Mouse (Mus musculus) kidney, postnatal 10 days (tissue): ENCODE data around the gene Pdzph1.
A peak's percentile ranks its signal among the peaks of the same experiment; 100 is the strongest.

Experiments used
- DNase-seq: peaks from one replicate; pipeline ENCODE4 v3.0.0; 2021; ENCODE audit warnings: mixed read lengths

Pdzph1 gene

GRCm38 (mm10) chr17:58991275-58991674 is at the start of gene Pdzph1:
TSS of gene Pdzph1 (minus strand) at chr17:58991375.
- no peak for DNase-seq

- DNase-seq: peak; percentile 11
Observed at GRCm38 (mm10) chr17:59039754-59040153, 48.6 kb upstream of the Pdzph1 start.

GRCm38 (mm10) chr17:59033445-59033844 is 42.3 kb upstream of the Pdzph1 start:
- DNase-seq: no peak

GRCm38 (mm10) chr17:59026336-59026735 is 35.2 kb upstream of the Pdzph1 start:
- DNase-seq: no peak

- DNase-seq: no peak
Observed at GRCm38 (mm10) chr17:59024502-59024901, 33.3 kb upstream of the Pdzph1 start.

GRCm38 (mm10) chr17:59023971-59024370 is 32.8 kb upstream of the Pdzph1 start:
- no peak for DNase-seq

GRCm38 (mm10) chr17:59018666-59019065 is 27.5 kb upstream of the Pdzph1 start:
- DNase-seq: no peak

DNA sequence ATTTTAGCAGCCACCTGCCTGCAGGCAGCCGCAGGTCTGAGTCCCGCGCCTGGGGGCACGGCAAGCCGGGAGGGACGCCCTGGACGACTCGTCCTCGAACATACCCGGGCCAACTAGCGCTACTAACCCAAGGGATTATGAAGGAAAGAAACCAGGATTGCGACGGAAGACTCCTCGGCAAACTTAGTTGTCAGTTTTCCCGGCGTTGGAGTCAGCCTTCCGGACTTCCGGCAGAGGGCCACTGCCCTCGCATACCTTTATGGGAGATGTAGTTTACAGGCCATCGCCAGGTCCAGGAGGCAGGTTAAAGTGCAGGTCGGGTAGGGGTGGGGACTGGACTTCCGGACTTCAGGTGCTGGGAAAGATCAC is 21.9 kb upstream of the Pdzph1 start, which contains the start of gene Nudt12:
TSS of gene Nudt12 (minus strand) at position 282 of the 369 bp plus-strand sequence.
- peak; percentile 80 for DNase-seq

DNA sequence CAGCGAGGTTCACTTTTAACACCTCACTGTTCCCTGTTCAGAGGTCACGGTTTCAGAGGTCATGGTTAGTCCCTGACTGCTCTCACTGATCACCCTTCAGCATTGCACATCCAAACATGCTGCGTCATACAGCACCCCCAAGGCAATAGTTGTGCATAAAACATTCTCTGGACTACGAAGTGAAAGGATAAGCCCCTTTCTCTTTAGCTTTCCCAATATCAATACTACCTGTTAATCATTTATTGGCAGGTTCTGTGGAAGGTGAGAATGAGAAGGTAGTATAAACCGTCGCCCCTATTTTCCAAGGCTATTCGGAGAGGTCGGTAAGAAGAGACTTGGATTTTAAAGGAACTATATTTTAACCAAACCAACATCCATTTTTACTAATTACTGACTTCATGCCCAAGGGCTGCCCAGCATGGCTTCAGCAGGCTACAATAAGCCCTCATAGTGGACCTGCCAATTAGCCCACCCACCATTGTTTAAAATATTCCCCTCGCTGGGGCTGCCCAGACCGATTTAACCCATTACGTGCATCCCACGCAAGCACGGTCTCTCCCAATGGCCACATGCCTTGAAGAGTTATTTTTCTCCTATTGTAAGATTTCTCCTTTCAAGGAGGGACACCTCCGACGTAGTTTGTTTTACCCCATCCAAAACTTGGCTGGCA is 21.4 kb upstream of the Pdzph1 start:
- no peak for DNase-seq

- DNase-seq: no peak
Observed at GRCm38 (mm10) chr17:59011546-59012307, 20.6 kb upstream of the Pdzph1 start.

DNA sequence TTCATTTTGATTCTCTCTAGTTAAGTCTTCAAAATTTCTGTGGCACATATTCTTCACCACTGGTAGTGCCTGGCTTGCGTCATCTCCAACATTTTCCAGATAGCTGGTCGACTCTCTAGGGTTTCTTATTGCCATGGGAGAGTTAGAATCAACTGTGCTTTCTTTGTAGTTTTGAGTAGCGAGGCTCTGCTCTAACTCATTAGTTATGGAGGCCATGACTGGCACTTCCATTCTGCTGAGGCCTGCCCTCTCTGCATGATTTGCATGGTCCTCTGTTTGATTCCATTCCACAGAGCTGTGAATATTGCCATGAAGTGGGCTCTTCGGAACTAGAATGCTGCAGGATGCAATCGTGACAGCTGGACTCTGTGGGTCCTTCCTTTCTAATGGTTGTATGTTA is 17.9 kb downstream of the Pdzph1 start:
- no peak for DNase-seq

DNA sequence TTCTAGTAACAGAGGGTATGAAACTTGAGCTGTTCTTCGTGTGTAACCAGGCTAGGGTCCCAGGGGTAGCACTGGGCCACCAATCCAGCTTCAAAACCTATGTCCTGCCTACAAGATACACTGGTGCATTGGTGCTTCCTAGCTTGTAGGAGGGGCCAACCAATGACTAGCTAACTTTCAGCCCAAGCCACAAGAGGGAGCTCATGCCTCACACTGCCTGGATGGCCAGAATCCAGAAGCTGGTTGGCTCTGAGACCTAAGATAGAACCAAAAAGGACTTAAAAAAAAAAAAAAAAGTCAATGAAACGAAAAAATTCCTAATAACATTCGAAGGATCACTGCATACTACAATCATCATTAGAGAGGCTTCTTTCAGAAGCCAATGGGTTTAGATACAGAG is 31.3 kb downstream of the Pdzph1 start:
- DNase-seq: peak; percentile 48

GRCm38 (mm10) chr17:58957055-58957454 is 34.1 kb downstream of the Pdzph1 start:
- DNase-seq: no peak

GRCm38 (mm10) chr17:58943015-58943822 is 48.0 kb downstream of the Pdzph1 start:
- no peak for DNase-seq

- no peak for DNase-seq
Observed at GRCm38 (mm10) chr17:58938598-58938997, 52.6 kb downstream of the Pdzph1 start.

- DNase-seq: no peak
Observed at GRCm38 (mm10) chr17:58937533-58937932, 53.6 kb downstream of the Pdzph1 start.

- DNase-seq: no peak
Observed at GRCm38 (mm10) chr17:58932983-58933280, 58.2 kb downstream of the Pdzph1 start.

- DNase-seq: no peak
Observed at GRCm38 (mm10) chr17:58932279-58932982, 58.7 kb downstream of the Pdzph1 start.

DNA sequence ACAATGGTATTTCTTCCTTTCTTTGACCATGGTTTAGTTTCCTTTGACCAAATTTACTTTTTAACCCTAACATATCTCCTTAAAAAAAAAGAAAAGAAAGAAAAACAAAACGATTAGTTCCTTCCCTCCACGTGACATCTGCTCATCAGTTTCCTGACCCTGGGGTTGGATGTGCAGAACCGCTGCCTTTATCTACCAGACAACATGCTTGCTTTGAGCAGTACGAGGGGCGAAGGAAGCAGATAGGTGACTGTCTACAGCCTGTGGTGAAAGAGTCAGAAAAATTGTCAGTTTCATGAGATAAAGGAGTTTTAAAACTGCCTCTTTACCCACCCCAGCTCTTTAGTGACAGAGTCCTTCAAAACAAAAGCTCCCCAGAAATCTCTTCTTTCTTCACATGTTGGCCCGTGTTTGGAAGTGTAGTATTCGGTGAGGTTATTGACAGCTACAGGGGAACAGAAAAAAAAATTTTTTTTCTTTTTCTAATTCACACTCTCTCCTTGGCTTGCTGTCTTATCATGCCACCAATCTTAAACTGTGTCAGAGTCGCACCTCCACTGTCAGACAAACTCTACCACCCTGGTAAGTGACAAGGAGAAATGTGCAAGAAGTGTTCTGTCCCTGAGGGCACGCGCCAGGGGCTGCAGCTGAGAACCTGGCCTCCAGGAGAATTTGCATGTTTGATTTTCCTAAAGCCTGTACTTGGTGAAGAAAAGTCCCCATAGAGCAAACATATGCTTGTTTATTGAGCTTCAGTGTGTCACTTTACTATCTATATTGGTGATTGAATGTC is 66.2 kb downstream of the Pdzph1 start:
- DNase-seq: no peak

- peak; percentile 8 for DNase-seq
Observed at GRCm38 (mm10) chr17:58923901-58924476, 67.2 kb downstream of the Pdzph1 start.

GRCm38 (mm10) chr17:58923316-58923866 is 67.8 kb downstream of the Pdzph1 start:
- no peak for DNase-seq
